Mouse (Mus musculus): Measurements from ENCODE around the gene Ms4a4d. TPM values are rescaled to one million over a fixed set of nuclear protein-coding genes. Genes with fewer than 3 reads are reported as not detected.
"Not testable (repeated sequence)": the region's sequence is repeated elsewhere in the genome, so short reads cannot be mapped to it uniquely, and the experiment has no call there.

Gene Ms4a4d
- polyA plus RNA-seq (2016; fragmentation: Nextera tagmentation; extraction: Ambion mirVana) = 0.20 TPM in 1 of 2 replicates, not detected in the other

DNA sequence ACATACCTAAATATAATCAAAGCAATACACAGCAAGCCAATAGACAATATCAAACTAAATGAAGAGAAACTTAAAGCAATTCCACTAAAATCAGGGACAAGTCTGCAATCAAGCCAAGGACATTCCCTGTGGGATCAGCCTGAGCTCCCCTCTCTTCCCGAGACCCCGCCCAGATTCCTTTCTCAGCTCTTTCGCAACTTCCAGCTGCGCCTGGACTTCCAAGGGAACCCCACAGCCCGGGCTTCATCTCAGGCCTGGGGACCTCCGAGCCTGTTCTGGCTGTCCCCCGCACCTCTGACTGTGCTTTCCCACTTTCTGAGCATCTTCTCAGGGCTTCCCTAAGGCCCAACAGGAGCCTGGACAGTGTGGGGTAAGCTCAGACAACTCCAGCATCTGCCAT is at the start of gene Ms4a4d:
Ms4a4d (plus strand) TSS at position 209 of the 400 bp plus-strand sequence.
- Histone ChIP-seq H3K9ac (replicated peaks) (no peak within 1 kb of the TSS), H3K36me3 (no peaks in the 10 kb centered on the region), H3K4me1 (0 out of 2 replicates have a peak, but pooled peaks cover 2% of the 10 kb centered on the region), H3K27me3 (no peaks in the 10 kb centered on the region), H3K4me3 (no peak within 1 kb of the TSS), H3K9me3 (no peaks in the 10 kb centered on the region), H3K27ac (replicated peaks) (no peak within 1 kb of the TSS), H3K4me2 (replicated peaks) (no peak within 1 kb of the TSS)
- ATAC-seq (ENCODE audit: low FRiP score, low read depth) = no peak
- WGBS = 14% methylated on average over 7 of the region's 7 CpGs

DNA sequence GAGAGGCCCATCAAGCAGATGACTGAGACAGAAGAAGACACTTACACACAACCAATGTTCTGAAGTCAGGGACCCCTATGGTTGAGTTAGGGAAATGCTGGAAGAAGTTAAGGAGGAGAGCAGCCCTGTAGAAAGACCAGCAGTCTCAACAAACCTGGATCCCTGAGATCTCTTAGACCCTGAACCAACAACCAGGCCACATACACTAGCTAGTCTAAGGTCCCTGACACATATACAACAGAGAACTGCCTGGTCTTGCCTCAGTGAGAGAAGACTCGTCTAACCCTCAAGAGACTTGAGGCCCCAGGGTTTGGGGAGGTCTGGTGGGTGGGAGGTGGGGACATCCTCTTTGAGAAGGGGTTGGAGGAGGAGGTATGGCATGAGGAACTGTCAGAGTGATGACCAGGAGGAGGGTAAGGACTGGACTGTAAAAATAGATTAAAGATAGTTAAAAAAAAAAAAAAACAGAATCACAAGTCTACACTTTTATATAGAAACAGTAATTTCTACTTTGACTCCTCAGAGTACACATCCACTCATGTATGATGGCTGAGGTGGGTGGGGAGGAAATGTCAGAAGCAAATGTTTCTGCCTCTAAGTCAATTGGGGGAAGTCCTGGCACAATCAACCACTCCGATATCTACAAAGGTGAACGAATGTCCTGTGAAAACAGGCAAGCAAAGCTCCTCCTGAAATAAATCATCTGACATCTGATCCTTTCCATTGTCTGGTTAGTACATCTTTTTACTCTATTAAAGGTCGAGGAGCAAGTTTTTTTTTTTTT is 45.0 kb upstream of the Ms4a4d start:
- WGBS = 75% methylated on average over 4 of the region's 4 CpGs
- H3K4me3 ChIP-seq = no peak overlapping the region
- H3K36me3 ChIP-seq = no peaks in the 10 kb centered on the region
- H3K4me2 ChIP-seq (replicated peaks) = no peak overlapping the region
- no peak overlapping the region for H3K27ac ChIP-seq (replicated peaks)
- no peak overlapping the region for H3K9ac ChIP-seq (replicated peaks)
- H3K4me1 ChIP-seq = no peaks in the 10 kb centered on the region
- ATAC-seq (ENCODE audit: low FRiP score, low read depth) = no peak
- H3K27me3 ChIP-seq = no peaks in the 10 kb centered on the region
- no peaks in the 10 kb centered on the region for H3K9me3 ChIP-seq

DNA sequence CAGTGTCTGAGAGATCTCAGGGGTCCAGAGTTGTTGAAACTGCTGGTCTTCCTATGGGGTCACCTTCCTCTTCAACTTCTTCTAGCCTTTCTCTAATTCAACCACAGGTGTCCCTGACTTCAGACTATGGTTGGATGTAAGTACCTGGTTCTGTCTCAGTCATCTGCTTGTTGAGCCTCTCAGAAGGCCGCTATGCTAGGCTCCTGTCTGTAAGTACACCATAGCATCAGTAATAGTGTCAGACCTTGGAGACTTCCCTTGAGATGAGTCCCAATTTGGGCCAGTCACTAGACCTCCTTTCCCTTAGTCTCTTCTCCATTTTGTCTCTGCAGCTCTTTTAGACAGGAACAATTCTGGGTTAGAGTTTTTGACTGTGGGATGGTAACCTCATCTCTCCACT is 43.9 kb upstream of the Ms4a4d start:
- WGBS = 81% methylated on average over 1 of the region's 1 CpGs
- H3K9ac ChIP-seq (replicated peaks) = no peak overlapping the region
- no peak overlapping the region for H3K4me3 ChIP-seq
- no peaks in the 10 kb centered on the region for H3K27me3 ChIP-seq
- no peak overlapping the region for H3K4me2 ChIP-seq (replicated peaks)
- no peaks in the 10 kb centered on the region for H3K9me3 ChIP-seq
- H3K36me3 ChIP-seq = no peaks in the 10 kb centered on the region
- no peaks in the 10 kb centered on the region for H3K4me1 ChIP-seq
- ATAC-seq (ENCODE audit: low FRiP score, low read depth) = no peak
- no peak overlapping the region for H3K27ac ChIP-seq (replicated peaks)

DNA sequence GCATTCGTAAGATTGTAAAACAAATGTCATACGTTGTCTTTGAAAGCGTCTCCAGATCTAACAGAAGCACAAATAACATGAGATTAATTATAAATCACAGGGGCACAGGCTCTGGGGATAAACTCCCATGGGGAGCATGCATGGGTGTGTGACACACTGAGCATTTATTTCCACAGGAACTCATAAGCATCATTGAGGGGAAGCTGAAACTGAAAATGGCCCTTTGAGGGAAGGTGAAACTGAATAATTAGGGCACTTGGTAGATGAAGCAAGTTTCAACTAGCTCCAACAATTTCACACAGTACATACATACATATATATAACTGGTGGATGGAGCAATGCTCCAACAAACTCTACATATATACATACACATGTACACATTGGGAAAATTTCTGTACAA is 42.1 kb upstream of the Ms4a4d start:
- H3K9ac ChIP-seq (replicated peaks) = no peak overlapping the region
- no peak overlapping the region for H3K27ac ChIP-seq (replicated peaks)
- H3K4me2 ChIP-seq (replicated peaks) = no peak overlapping the region
- no peaks in the 10 kb centered on the region for H3K36me3 ChIP-seq
- H3K27me3 ChIP-seq = no peaks in the 10 kb centered on the region
- 89% methylated on average over 3 of the region's 3 CpGs for WGBS
- no peaks in the 10 kb centered on the region for H3K4me1 ChIP-seq
- ATAC-seq (ENCODE audit: low FRiP score, low read depth) = no peak
- H3K4me3 ChIP-seq = no peak overlapping the region
- no peaks in the 10 kb centered on the region for H3K9me3 ChIP-seq

DNA sequence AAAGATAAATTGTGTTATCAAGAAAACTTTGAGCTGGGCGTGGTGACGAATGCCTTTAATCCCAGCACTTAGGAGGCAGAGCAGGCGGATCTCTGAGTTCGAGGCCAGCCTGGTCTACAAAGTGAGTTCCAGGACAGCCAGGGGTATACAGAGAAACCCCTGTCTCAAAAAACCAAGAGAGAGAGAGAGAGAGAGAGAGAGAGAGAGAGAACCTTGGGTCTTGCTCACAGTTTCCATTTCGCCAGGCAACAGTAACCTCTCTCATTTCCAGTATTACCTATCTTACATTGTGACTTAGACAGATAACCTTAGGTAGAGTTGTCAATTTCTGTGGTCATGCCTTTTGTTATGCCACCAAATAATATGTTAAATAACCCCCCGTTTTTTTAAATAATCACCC is 40.2 kb upstream of the Ms4a4d start:
- no peaks in the 10 kb centered on the region for H3K4me1 ChIP-seq
- H3K9ac ChIP-seq (replicated peaks) = no peak overlapping the region
- ATAC-seq (ENCODE audit: low FRiP score, low read depth) = no peak
- no peaks in the 10 kb centered on the region for H3K9me3 ChIP-seq
- no peak overlapping the region for H3K27ac ChIP-seq (replicated peaks)
- no peak overlapping the region for H3K4me2 ChIP-seq (replicated peaks)
- no peaks in the 10 kb centered on the region for H3K27me3 ChIP-seq
- no peak overlapping the region for H3K4me3 ChIP-seq
- H3K36me3 ChIP-seq = no peaks in the 10 kb centered on the region
- WGBS = 86% methylated on average over 6 of the region's 6 CpGs

DNA sequence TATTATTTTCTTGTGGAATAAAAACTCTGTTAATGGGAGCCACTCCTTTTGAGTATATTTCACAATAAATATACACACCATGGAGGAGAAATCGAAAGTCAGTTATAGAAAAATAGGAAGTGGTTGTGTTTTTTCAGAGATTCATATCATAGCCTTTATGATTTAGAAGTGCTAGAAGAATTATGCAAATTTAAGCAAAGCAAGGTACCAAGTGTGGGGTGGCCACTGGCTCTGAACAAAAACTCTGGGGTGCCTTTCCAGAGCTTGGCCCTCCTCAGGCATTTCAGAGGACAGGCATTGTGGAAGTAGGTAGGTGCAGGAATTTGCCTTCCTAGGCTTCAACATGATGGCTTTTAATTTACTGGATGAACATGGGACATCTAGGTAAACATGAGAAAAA is 39.3 kb upstream of the Ms4a4d start:
- H3K4me2 ChIP-seq (replicated peaks); H3K36me3 ChIP-seq; H3K27ac ChIP-seq (replicated peaks); H3K9ac ChIP-seq (replicated peaks); H3K4me1 ChIP-seq; H3K27me3 ChIP-seq; ATAC-seq (ENCODE audit: low FRiP score, low read depth); H3K4me3 ChIP-seq; H3K9me3 ChIP-seq: not testable (repeated sequence)
- WGBS = 80% methylated on average over 1 of the region's 1 CpGs

DNA sequence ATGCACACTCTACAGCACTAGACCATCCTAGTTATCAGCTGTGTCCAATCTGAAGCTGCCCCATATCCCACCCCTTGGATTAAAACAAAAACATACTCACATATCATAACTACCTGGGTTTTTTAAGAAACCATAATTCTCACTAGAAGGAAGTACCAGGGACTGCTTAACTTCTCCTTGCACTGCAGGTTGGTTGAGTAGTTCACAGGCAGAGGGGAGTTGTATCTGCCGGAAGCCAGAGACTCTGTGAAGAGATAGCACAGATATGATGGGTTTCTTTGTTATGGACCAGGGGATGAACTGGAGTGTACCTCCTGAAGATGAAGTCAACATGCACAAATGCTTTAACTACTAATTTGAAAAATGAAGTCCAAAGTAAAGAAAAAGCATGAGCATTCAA is 35.8 kb upstream of the Ms4a4d start:
- Histone ChIP-seq H3K27ac (replicated peaks) (no peak overlapping the region), H3K27me3 (no peaks in the 10 kb centered on the region), H3K4me3 (no peak overlapping the region), H3K9ac (replicated peaks) (no peak overlapping the region), H3K36me3 (no peaks in the 10 kb centered on the region), H3K4me1 (no peaks in the 10 kb centered on the region), H3K9me3 (no peaks in the 10 kb centered on the region), H3K4me2 (replicated peaks) (no peak overlapping the region)
- no peak for ATAC-seq (ENCODE audit: low FRiP score, low read depth)
- 90% methylated on average over 1 of the region's 1 CpGs for WGBS

DNA sequence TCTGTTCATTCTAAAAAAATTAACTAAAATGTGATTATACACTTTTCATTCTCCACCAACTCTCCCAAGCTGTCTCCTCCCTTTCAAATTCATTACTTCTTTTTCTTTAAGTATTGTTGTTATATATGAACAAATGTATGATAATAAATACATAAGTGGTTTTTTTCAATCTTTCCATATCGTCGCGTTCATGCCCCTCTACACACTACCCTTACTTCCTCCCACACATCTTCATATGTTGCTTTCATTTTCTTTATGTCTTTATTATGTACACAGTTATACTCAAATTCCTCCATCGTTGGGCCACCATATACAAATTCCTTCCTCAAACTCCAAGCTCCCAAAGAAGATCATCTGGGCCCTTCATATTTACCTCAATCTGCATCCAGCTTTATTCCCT is 35.3 kb upstream of the Ms4a4d start:
- H3K4me2 ChIP-seq (replicated peaks) = no peak overlapping the region
- H3K9me3 ChIP-seq = no peaks in the 10 kb centered on the region
- no peaks in the 10 kb centered on the region for H3K36me3 ChIP-seq
- no peak for ATAC-seq (ENCODE audit: low FRiP score, low read depth)
- no peak overlapping the region for H3K27ac ChIP-seq (replicated peaks)
- H3K4me1 ChIP-seq = no peaks in the 10 kb centered on the region
- H3K9ac ChIP-seq (replicated peaks) = no peak overlapping the region
- WGBS = 94% methylated on average over 4 of the region's 4 CpGs
- H3K4me3 ChIP-seq = no peak overlapping the region
- H3K27me3 ChIP-seq = no peaks in the 10 kb centered on the region

DNA sequence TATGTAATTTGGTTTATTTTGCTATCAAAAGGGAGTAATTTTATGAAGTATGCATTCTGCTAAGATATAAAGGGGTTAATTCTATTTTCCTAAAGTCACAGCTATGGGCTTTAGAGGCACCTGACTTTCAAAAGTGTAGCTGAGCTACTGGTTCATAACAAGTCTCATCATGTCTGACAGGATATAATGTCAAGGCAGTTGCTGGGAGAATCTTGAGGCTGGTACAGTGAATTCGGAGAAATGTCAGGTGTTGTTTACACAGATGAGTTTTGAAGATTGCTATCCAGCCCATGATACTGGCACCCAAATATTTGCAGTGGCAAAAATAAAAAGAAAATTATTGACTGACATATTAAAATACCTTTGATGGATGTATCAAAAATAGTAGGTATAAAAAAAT is 31.7 kb upstream of the Ms4a4d start:
- ATAC-seq (ENCODE audit: low FRiP score, low read depth) = no peak

DNA sequence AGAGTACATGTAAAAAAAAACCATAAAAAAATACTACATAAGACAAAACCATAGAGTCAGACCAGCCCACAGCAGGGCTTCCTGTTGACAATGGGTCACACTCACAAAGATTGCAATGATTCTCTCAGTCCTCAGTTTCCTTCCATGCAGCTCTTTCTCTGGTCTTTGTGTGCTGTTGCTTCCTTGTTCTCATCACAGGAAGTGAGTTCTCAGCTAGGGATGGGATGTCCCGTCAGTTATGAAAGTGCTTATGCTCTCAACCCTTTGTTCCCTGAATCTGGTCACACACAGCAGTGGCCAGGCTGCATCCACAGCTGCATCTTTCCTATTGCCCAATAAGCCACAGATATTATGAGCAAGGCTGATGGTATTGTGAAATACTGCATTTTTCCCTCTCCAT is 23.1 kb upstream of the Ms4a4d start:
- H3K9ac ChIP-seq (replicated peaks) = no peak overlapping the region
- 64% methylated on average over 1 of the region's 1 CpGs for WGBS

More for the DNA sequence above, 31.7 kb upstream of the Ms4a4d start:
- Histone ChIP-seq H3K27me3 (no peaks in the 10 kb centered on the region), H3K4me1 (no peaks in the 10 kb centered on the region), H3K9me3 (no peaks in the 10 kb centered on the region), H3K36me3 (no peaks in the 10 kb centered on the region), H3K4me3 (no peak overlapping the region), H3K27ac (replicated peaks) (no peak overlapping the region), H3K9ac (replicated peaks) (no peak overlapping the region), H3K4me2 (replicated peaks) (no peak overlapping the region)
- 71% methylated on average over 1 of the region's 1 CpGs for WGBS

DNA sequence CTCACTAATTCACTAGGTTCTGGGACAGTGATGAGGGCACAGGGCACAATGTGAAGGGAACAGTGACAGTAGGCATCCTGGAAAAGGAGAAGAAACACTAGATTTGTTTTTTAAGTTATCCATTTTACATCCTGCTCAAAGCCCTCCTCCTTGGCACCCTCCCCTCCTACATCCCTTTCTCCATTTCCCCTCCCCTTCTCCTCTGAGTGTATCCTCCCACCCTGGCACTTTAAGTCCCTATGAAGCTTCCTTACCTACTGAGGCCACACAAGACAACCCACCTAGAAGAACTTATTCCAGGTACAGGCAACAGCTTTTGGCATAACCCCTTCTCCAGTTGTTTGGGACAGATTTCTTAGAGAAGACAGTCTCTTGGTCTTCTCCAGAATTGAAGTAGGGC is 20.4 kb upstream of the Ms4a4d start, which contains the start of gene Ms4a6b:
Ms4a6b (plus strand) TSS at position 267 of the 400 bp plus-strand sequence.
- Histone ChIP-seq H3K9ac (replicated peaks) (no peak within 1 kb of the TSS), H3K4me2 (replicated peaks) (no peak within 1 kb of the TSS), H3K4me1 (no peaks in the 10 kb centered on the region), H3K27me3 (no peaks in the 10 kb centered on the region), H3K27ac (replicated peaks) (no peak within 1 kb of the TSS), H3K4me3 (no peak within 1 kb of the TSS), H3K9me3 (no peaks in the 10 kb centered on the region), H3K36me3 (no peaks in the 10 kb centered on the region)
- no peak for ATAC-seq (ENCODE audit: low FRiP score, low read depth)

More for the DNA sequence above, 23.1 kb upstream of the Ms4a4d start:
- Histone ChIP-seq H3K27ac (replicated peaks) (no peak overlapping the region), H3K27me3 (no peaks in the 10 kb centered on the region), H3K4me1 (no peaks in the 10 kb centered on the region), H3K4me3 (no peak overlapping the region), H3K4me2 (replicated peaks) (no peak overlapping the region), H3K36me3 (no peaks in the 10 kb centered on the region), H3K9me3 (no peaks in the 10 kb centered on the region)
- no peak for ATAC-seq (ENCODE audit: low FRiP score, low read depth)

DNA sequence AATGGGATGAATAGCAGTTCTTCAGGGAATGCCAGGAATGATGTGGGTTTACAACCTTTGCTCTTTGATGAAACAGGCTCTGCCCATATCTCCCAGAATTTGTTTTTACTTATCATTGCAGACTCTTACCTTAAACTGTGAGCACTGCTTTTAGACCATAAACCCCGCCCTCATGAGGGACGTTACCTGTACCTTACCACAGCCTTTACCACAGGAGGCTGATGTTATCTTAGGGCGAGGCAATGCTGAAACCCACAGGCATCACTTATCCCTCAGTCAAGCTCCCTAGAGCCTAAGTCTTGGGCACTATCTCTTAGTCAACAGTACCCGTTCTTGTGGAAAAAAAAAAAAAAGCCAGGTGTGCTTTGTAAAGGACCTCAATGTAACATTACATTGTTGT is 19.8 kb upstream of the Ms4a4d start:
- H3K9me3 ChIP-seq = no peaks in the 10 kb centered on the region
- 84% methylated on average over 4 of the region's 4 CpGs for WGBS
- no peak for ATAC-seq (ENCODE audit: low FRiP score, low read depth)
- no peak overlapping the region for H3K27ac ChIP-seq (replicated peaks)
- no peak overlapping the region for H3K9ac ChIP-seq (replicated peaks)
- no peaks in the 10 kb centered on the region for H3K4me1 ChIP-seq
- H3K27me3 ChIP-seq = no peaks in the 10 kb centered on the region
- no peak overlapping the region for H3K4me3 ChIP-seq
- no peaks in the 10 kb centered on the region for H3K36me3 ChIP-seq
- no peak overlapping the region for H3K4me2 ChIP-seq (replicated peaks)

DNA sequence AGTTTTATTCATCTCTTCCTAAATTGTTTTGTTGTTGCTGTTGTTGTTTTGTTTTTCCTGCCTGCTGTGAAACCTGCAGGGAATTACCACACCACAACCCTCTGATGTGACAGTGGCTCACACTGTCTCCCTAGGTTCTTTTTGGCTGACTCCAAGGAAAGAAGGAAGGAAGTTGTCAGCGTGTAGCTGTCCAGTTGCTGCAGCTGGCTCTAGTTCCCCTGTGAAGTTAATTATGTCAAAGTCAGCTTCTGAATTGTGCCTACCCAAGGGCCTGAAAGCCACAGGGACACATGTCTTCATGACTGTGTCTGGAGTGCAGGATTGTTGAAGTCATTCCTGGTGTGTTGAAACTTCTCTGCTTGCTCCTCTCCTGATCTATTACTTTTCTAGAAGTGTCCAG is 19.2 kb upstream of the Ms4a4d start:
- H3K9ac ChIP-seq (replicated peaks); H3K27me3 ChIP-seq; H3K4me2 ChIP-seq (replicated peaks); H3K9me3 ChIP-seq; ATAC-seq (ENCODE audit: low FRiP score, low read depth); H3K36me3 ChIP-seq; H3K27ac ChIP-seq (replicated peaks); H3K4me3 ChIP-seq; H3K4me1 ChIP-seq: not testable (repeated sequence)
- WGBS = 52% methylated on average over 1 of the region's 1 CpGs

Data from midbrain, embryonic 12.5 days (tissue).